Mouse (Mus musculus) Patski (cell line): Measurements from ENCODE around the gene Mcm10. TPM values are rescaled to one million over a fixed set of nuclear protein-coding genes. Genes with fewer than 3 reads are reported as not detected.
A peak's percentile ranks its signal among the peaks of the same experiment; 100 is the strongest.

Experiments
- ATAC-seq: fragments of 100-300 bp; one replicate; pipeline ENCODE4 v1.8.0; 2021
- CTCF ChIA-PET: fragments of 350-600 bp; sonication (Branson Sonifier 250); formaldehyde crosslinking; loops from one replicate; lab custom pipeline; 2022; ENCODE audit warnings: inconsistent platforms; lab: Charles Lee
- POLR2A ChIA-PET: fragments of 350-600 bp; sonication (Branson Sonifier 250); formaldehyde crosslinking; loops from one replicate; lab custom pipeline; 2022; ENCODE audit warnings: antibody characterized with exemption, inconsistent platforms; lab: Charles Lee
- DNase-seq: peaks from one replicate; pipeline ENCODE4 v3.0.0-alpha.2; 2011; ENCODE audit warnings: low read depth, low spot score
- H3K27me3 ChIP-seq: fragments of 371-371 bp; one replicate; pipeline ENCODE4 v1.5.1; 2021
- CTCF ChIP-seq: fragments of 100-300 bp; IDR thresholded peaks from one replicate; pipeline ENCODE4 v1.5.1; 2021
- in situ Hi-C: fragments of 300-500 bp; cut with MboI; formaldehyde crosslinking; loops from 3 replicates; pipeline ENCODE4 v1.11.1; 2018; ENCODE audit warnings: low pct_unique_long_range_greater_than_20kb, mixed read lengths
- polyA plus RNA-seq: library from polyadenylated mRNA; unstranded; gene quantifications from one replicate; pipeline ENCODE4 v1.2.3, GENCODE M21; 2021

The Mcm10 gene
- polyA plus RNA-seq = 12.2 TPM

GRCm38 (mm10) chr2:5012491-5013324 is at the start of gene Mcm10:
Gene Mcm10 (minus strand): TSS chr2:5012791.
- in situ Hi-C loops = no loop called here
- TF ChIP-seq CTCF = no peak
- CTCF ChIA-PET = no interaction called here

GRCm38 (mm10) chr2:5061133-5061708 is 48.6 kb upstream of the Mcm10 start:
- DNase-seq = no peak
- ChIA-PET CTCF (no interaction called here), POLR2A (no interaction called here)
- ATAC-seq = no peak
- no peaks in the 10 kb centered on the region for H3K27me3 ChIP-seq
- in situ Hi-C loops = no loop called here
- no peak for TF ChIP-seq CTCF

More at GRCm38 (mm10) chr2:5012491-5013324, at the start of gene Mcm10:
- H3K27me3 ChIP-seq = no peaks in the 10 kb centered on the region
- DNase-seq (peak; percentile 64), ATAC-seq (peak; percentile 99)
- POLR2A ChIA-PET = no interaction called here

- DNase-seq (no peak), ATAC-seq (no peak)
- ChIA-PET POLR2A (interaction anchor here (0.6 kb wide), 1 partner anchor 1980 kb away, joined by 5 read pairs; no protein-coding TSS in a partner anchor), CTCF (no interaction called here)
- H3K27me3 ChIP-seq = no peaks in the 10 kb centered on the region
- in situ Hi-C loops = no loop called here
- TF ChIP-seq CTCF = no peak
Measured at GRCm38 (mm10) chr2:5059997-5060396, 47.4 kb upstream of the Mcm10 start.

- DNase-seq (no peak), ATAC-seq (no peak)
- no peak for TF ChIP-seq CTCF
- no peaks in the 10 kb centered on the region for H3K27me3 ChIP-seq
- in situ Hi-C loops = no loop called here
- ChIA-PET CTCF (no interaction called here), POLR2A (no interaction called here)
Measured at GRCm38 (mm10) chr2:5058436-5058835, 45.8 kb upstream of the Mcm10 start.

GRCm38 (mm10) chr2:5050562-5050961 is 38.0 kb upstream of the Mcm10 start:
- H3K27me3 ChIP-seq = no peaks in the 10 kb centered on the region
- CTCF ChIA-PET = no interaction called here
- POLR2A ChIA-PET = interaction anchor here (0.6 to 0.7 kb wide), 2 partner anchors 61 to 944 kb away, joined by 3 to 6 read pairs; no protein-coding TSS in a partner anchor
- ATAC-seq = no peak
- in situ Hi-C loops = no loop called here
- no peak for TF ChIP-seq CTCF
- no peak for DNase-seq

- DNase-seq (no peak), ATAC-seq (no peak)
- H3K27me3 ChIP-seq = no peaks in the 10 kb centered on the region
- in situ Hi-C loops = no loop called here
- ChIA-PET POLR2A (no interaction called here), CTCF (interaction anchor here (1.5 kb wide), 1 partner anchor 16 kb away, joined by 5 read pairs; the partner anchor contains the start of gene Optn)
- TF ChIP-seq CTCF = no peak
Measured at GRCm38 (mm10) chr2:5047016-5047415, 34.4 kb upstream of the Mcm10 start.

- ATAC-seq (no peak), DNase-seq (no peak)
- ChIA-PET CTCF (no interaction called here), POLR2A (no interaction called here)
- no peaks in the 10 kb centered on the region for H3K27me3 ChIP-seq
- in situ Hi-C loops = no loop called here
- TF ChIP-seq CTCF = no peak
Measured at GRCm38 (mm10) chr2:5045269-5045965, 32.8 kb upstream of the Mcm10 start.

GRCm38 (mm10) chr2:5044321-5044720 is 31.7 kb upstream of the Mcm10 start:
- DNase-seq (no peak), ATAC-seq (no peak)
- CTCF ChIA-PET = interaction anchor here (1.1 kb wide), 1 partner anchor 11 kb away, joined by 4 read pairs; no protein-coding TSS in a partner anchor
- H3K27me3 ChIP-seq = no peaks in the 10 kb centered on the region
- TF ChIP-seq CTCF = no peak
- POLR2A ChIA-PET = no interaction called here
- in situ Hi-C loops = no loop called here

- in situ Hi-C loops = no loop called here
- POLR2A ChIA-PET = no interaction called here
- no peak for TF ChIP-seq CTCF
- H3K27me3 ChIP-seq = no peaks in the 10 kb centered on the region
- no peak for ATAC-seq
- CTCF ChIA-PET = interaction anchor here (1.1 kb wide), 1 partner anchor 12 kb away, joined by 4 read pairs; no protein-coding TSS in a partner anchor
- no peak for DNase-seq
Measured at GRCm38 (mm10) chr2:5043476-5043761, 30.8 kb upstream of the Mcm10 start.

GRCm38 (mm10) chr2:5042616-5043475 is 30.3 kb upstream of the Mcm10 start:
- POLR2A ChIA-PET = interaction anchor here (0.9 kb wide), 1 partner anchor 20 kb away, joined by 3 read pairs; no protein-coding TSS in a partner anchor
- no peak for ATAC-seq
- H3K27me3 ChIP-seq = no peaks in the 10 kb centered on the region
- no peak for TF ChIP-seq CTCF
- DNase-seq = no peak
- in situ Hi-C loops = no loop called here
- CTCF ChIA-PET = no interaction called here
